Mouse (Mus musculus) intestine, embryonic 14.5 days (tissue): ENCODE results near the gene Arhgap25. TPM values are rescaled to one million over a fixed set of nuclear protein-coding genes. Genes with fewer than 3 reads are reported as not detected.
A peak's percentile ranks its signal among the peaks of the same experiment; 100 is the strongest.

Source experiments
- ATAC-seq: fragments of 200-750 bp; cut with Nextera tagmentation; replicated peaks from 2 replicates; pipeline ENCODE4 v1.8.0; 2017; ENCODE audit warnings: low read depth, moderate number of reproducible peaks, moderate TSS enrichment, moderate library complexity; ENCODE audit not compliant: low FRiP score, low TSS enrichment
- DNase-seq: peaks from one replicate; pipeline ENCODE4 v3.0.0-alpha.2; 2018; ENCODE audit warnings: low spot score
- H3K27ac ChIP-seq: fragments of 300-500 bp; sonication (generic); 2 replicates; pipeline ENCODE4 v1.5.1; 2014; ENCODE audit warnings: low read depth, mild to moderate bottlenecking, control low read depth
- H3K27me3 ChIP-seq: fragments of 300-500 bp; sonication (generic); replicated peaks from 2 replicates; pipeline ENCODE4 v1.6.1; 2014; ENCODE audit warnings: low read length, control low read depth; ENCODE audit not compliant: control insufficient read depth, insufficient read depth
- H3K36me3 ChIP-seq: fragments of 300-500 bp; sonication (generic); 2 replicates; pipeline ENCODE4 v1.6.1; 2014; ENCODE audit warnings: low read length, control low read depth; ENCODE audit not compliant: control insufficient read depth, insufficient read depth
- H3K4me1 ChIP-seq: fragments of 300-500 bp; sonication (generic); replicated peaks from 2 replicates; pipeline ENCODE4 v1.6.1; 2014; ENCODE audit warnings: low read length, control low read depth, mixed read lengths; ENCODE audit not compliant: control insufficient read depth, insufficient read depth
- H3K4me2 ChIP-seq: fragments of 300-500 bp; sonication (generic); 2 replicates; pipeline ENCODE4 v1.6.1; 2014; ENCODE audit warnings: low read length
- H3K4me3 ChIP-seq: fragments of 300-500 bp; sonication (generic); 2 replicates; pipeline ENCODE4 v1.5.1; 2014; ENCODE audit warnings: low read depth, low read length, control low read depth, mixed read lengths
- H3K9ac ChIP-seq: fragments of 300-500 bp; sonication (generic); 2 replicates; pipeline ENCODE4 v1.6.1; 2014; ENCODE audit warnings: mild to moderate bottlenecking, low read length
- H3K9me3 ChIP-seq: fragments of 300-500 bp; sonication (generic); 2 replicates; pipeline ENCODE4 v1.6.1; 2016; ENCODE audit warnings: low read length, control low read depth; ENCODE audit not compliant: control insufficient read depth
- WGBS: fragments of 180-500 bp; shearing (Covaris S2); extraction: QIAGEN DNeasy Blood & Tissue Kit; methylation state at CpG from one replicate; pipeline ENCODE4 v1.1.7; 2014; 5-methylcytosine and 5-hydroxymethylcytosine counted together
- polyA plus RNA-seq: library from polyadenylated mRNA; unstranded; fragments of >200 nt; fragmentation: Nextera tagmentation; extraction: Ambion mirVana; gene quantifications from 2 replicates; pipeline ENCODE4 v1.2.1, GENCODE M21; 2014

Gene Arhgap25
- polyA plus RNA-seq, 1 experiment from 2014 or later: 2.7 TPM

GRCm38 (mm10) chr6:87467373-87467772, 65.7 kb downstream of the Arhgap25 start:
- H3K27ac ChIP-seq: no peak overlapping the region
- H3K9me3 ChIP-seq: no peaks in the 10 kb centered on the region
- DNase-seq (no peak), ATAC-seq (no peak)
- H3K9ac ChIP-seq: no peak overlapping the region
- no peaks in the 10 kb centered on the region for H3K36me3 ChIP-seq
- no peaks in the 10 kb centered on the region for H3K27me3 ChIP-seq
- no peak overlapping the region for H3K4me3 ChIP-seq
- 0 out of 2 replicates have a peak, but pooled peaks cover 3% of the 10 kb centered on the region for H3K4me1 ChIP-seq
- H3K4me2 ChIP-seq: no peak overlapping the region
- 98% methylated on average over 1 of the region's 1 CpGs for WGBS

DNA sequence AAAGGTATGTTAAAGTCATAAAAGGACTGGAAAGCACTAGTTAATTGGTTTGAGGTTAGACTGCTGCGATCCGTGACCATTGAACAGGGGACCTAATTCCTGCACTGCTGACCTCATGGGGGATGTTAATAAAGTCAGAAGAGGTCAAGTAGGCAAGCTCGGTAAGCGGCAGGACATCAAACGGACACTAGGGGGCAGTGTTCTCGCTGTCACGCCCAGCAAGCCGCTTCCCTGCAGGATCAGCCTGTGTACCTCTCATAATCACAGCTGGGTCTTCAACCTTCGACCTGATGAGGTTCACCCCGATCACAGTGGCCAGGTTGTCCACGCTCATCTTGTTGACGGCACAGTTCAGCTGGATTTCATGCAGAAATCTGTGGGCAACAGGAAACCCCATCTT, 66.8 kb downstream of the Arhgap25 start:
- WGBS: 14% methylated on average over 12 of the region's 12 CpGs
- Histone ChIP-seq H3K4me2 (peak overlapping the region; percentile 41), H3K27me3 (no peaks in the 10 kb centered on the region), H3K9me3 (no peaks in the 10 kb centered on the region), H3K27ac (no peak overlapping the region), H3K36me3 (no peaks in the 10 kb centered on the region), H3K9ac (no peak overlapping the region), H3K4me1 (0 out of 2 replicates have a peak, but pooled peaks cover 3% of the 10 kb centered on the region), H3K4me3 (no peak overlapping the region)
- DNase-seq: peak; percentile 91
- ATAC-seq: no peak

DNA sequence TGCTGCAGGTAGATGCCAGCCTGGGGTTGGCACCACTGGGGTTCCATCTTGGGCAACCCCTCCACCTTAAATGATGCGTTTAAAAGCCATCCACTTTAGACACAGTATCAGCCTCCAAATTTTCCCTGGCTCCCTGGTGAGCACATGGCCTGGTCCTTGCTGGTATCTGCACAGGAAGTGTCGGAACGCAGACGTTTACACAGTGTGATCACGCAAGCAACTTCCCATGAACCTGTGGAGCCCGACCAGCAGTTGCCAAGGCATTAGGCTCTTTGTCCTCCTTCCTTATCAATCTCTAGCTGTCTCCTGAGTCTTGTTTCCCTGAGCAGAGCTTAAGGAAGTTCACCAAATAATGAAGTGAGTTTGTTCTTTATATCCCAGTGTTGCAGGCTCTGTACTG, 77.6 kb downstream of the Arhgap25 start:
- H3K27ac ChIP-seq: no peak overlapping the region
- DNase-seq: no peak
- no peak overlapping the region for H3K4me2 ChIP-seq
- no peaks in the 10 kb centered on the region for H3K27me3 ChIP-seq
- ATAC-seq: no peak
- WGBS: 41% methylated on average over 6 of the region's 6 CpGs
- H3K9me3 ChIP-seq: no peaks in the 10 kb centered on the region
- H3K4me1 ChIP-seq: no peaks in the 10 kb centered on the region
- H3K4me3 ChIP-seq: no peak overlapping the region
- H3K36me3 ChIP-seq: no peaks in the 10 kb centered on the region
- H3K9ac ChIP-seq: no peak overlapping the region

- no peaks in the 10 kb centered on the region for H3K9me3 ChIP-seq
- H3K9ac ChIP-seq: no peak overlapping the region
- no peak overlapping the region for H3K27ac ChIP-seq
- no peak for DNase-seq
- no peak for ATAC-seq
- no peaks in the 10 kb centered on the region for H3K27me3 ChIP-seq
- no peaks in the 10 kb centered on the region for H3K4me1 ChIP-seq
- WGBS: 59% methylated on average over 3 of the region's 3 CpGs
- no peaks in the 10 kb centered on the region for H3K36me3 ChIP-seq
- no peak overlapping the region for H3K4me3 ChIP-seq
- no peak overlapping the region for H3K4me2 ChIP-seq
These were observed 81.3 kb downstream of the Arhgap25 start for GRCm38 (mm10) chr6:87451771-87452170.

- Histone ChIP-seq H3K27me3 (no peaks in the 10 kb centered on the region), H3K4me3 (no peak overlapping the region), H3K9me3 (no peaks in the 10 kb centered on the region), H3K36me3 (no peaks in the 10 kb centered on the region), H3K27ac (no peak overlapping the region), H3K4me1 (no peaks in the 10 kb centered on the region), H3K4me2 (no peak overlapping the region), H3K9ac (no peak overlapping the region)
- 62% methylated on average over 3 of the region's 3 CpGs for WGBS
- DNase-seq (no peak), ATAC-seq (no peak)
These were observed 82.0 kb downstream of the Arhgap25 start for GRCm38 (mm10) chr6:87451016-87451415.

- DNase-seq (no peak), ATAC-seq (no peak)
- no peaks in the 10 kb centered on the region for H3K36me3 ChIP-seq
- H3K4me1 ChIP-seq: no peaks in the 10 kb centered on the region
- H3K4me3 ChIP-seq: no peak overlapping the region
- no peak overlapping the region for H3K4me2 ChIP-seq
- WGBS: 88% methylated on average over 3 of the region's 3 CpGs
- H3K9ac ChIP-seq: no peak overlapping the region
- no peaks in the 10 kb centered on the region for H3K9me3 ChIP-seq
- no peak overlapping the region for H3K27ac ChIP-seq
- no peaks in the 10 kb centered on the region for H3K27me3 ChIP-seq
These were observed 83.5 kb downstream of the Arhgap25 start for GRCm38 (mm10) chr6:87449534-87449933.

GRCm38 (mm10) chr6:87447217-87447616, 85.8 kb downstream of the Arhgap25 start:
- DNase-seq (no peak), ATAC-seq (no peak)
- H3K36me3 ChIP-seq: no peaks in the 10 kb centered on the region
- H3K27me3 ChIP-seq: no peaks in the 10 kb centered on the region
- H3K4me1 ChIP-seq: no peaks in the 10 kb centered on the region
- H3K4me2 ChIP-seq: no peak overlapping the region
- no peak overlapping the region for H3K27ac ChIP-seq
- 88% methylated on average over 4 of the region's 4 CpGs for WGBS
- H3K9me3 ChIP-seq: no peaks in the 10 kb centered on the region
- no peak overlapping the region for H3K4me3 ChIP-seq
- no peak overlapping the region for H3K9ac ChIP-seq

GRCm38 (mm10) chr6:87445222-87445621, 87.8 kb downstream of the Arhgap25 start:
- Histone ChIP-seq H3K27ac (no peak overlapping the region), H3K4me2 (no peak overlapping the region), H3K4me1 (no peaks in the 10 kb centered on the region), H3K4me3 (no peak overlapping the region), H3K36me3 (no peaks in the 10 kb centered on the region), H3K9me3 (no peaks in the 10 kb centered on the region), H3K9ac (no peak overlapping the region), H3K27me3 (no peaks in the 10 kb centered on the region)
- DNase-seq: no peak
- 81% methylated on average over 7 of the region's 7 CpGs for WGBS
- no peak for ATAC-seq

DNA sequence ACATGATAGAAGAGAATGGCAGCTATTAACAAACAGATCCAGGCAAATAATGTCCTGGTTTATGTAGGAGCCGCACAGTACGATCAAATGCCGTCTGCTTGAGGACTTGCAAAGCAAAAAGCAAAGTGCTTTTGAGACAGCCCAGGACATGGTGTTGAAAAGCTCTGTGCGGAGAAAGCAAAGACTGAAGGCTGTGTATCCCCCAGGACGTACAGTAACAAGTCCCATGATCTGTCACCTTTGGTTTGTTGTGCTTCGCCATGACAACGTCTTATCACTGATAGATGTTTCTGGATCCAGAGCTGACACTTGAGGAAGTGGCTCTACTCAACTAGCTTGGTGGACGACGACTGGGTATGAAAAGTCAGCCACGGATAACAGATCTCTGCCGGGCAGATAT, 89.8 kb downstream of the Arhgap25 start:
- Histone ChIP-seq H3K27ac (no peak overlapping the region), H3K4me3 (no peak overlapping the region), H3K36me3 (no peaks in the 10 kb centered on the region), H3K27me3 (no peaks in the 10 kb centered on the region), H3K4me1 (no peaks in the 10 kb centered on the region; the same call in 1 of the 2 replicates), H3K9me3 (no peaks in the 10 kb centered on the region), H3K9ac (no peak overlapping the region), H3K4me2 (no peak overlapping the region)
- DNase-seq: no peak
- no peak for ATAC-seq
- WGBS: 78% methylated on average over 11 of the region's 11 CpGs
